Mouse (Mus musculus) cerebellum, adult 8-10 months (tissue): ENCODE data around the gene St5.
A peak's percentile ranks its signal among the peaks of the same experiment; 100 is the strongest.

Experiments used
- DNase-seq: peaks from one replicate; pipeline ENCODE4 v3.0.0; 2022

St5 gene

DNA sequence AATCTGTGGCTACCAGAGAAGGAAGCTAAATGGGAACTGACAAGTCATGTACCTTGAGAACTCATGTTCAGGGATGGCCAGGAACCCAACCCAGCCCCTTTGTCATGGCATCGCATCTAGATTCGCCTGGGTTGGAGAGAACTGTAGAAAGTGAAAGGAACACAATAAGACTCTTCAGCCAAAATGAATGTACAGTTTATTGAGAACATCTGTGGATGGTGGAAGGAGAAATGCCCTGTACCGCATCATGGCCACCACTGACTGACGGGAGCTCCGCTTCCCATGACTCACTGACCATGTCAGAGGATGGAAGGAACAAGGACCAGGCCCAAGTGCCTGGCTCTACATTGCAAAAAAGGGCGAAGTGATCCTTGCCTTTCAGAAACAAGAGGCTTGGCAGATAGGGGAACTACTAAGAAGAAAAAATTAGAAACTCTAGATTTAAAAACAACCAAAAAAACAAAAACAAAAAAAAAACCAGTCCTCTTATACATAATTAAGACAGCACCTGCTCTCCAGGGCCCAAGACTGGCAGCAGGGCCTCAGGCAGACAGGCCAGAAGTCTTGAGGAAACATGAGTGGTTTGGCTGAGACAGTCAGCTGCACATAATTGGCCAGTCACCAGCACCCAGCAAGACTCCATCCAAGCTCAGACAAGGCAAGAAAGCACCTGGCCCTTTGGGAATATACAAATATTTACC is 179.5 kb downstream of the St5 start:
- DNase-seq, result no peak

DNA sequence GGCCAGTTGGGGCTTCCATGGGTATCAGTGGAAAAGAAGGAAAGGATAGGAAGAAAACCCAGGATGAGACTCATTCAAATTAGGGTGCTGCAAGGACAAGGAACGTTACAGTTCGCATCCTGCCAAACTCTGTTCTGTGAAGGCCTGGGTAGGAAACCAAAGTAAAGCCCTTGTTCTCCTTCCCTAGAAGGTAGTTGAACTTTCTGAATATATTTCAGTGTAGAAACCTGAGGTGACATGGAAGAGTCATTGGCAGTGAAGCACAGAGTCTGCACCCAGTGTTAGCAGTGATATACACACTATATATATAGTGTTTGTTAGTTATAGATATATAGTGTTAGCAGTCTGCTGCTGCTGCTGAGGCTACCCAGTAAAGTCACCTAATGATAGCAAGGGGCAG is 180.1 kb downstream of the St5 start:
- DNase-seq, result no peak

GRCm38 (mm10) chr7:109522084-109522483 is 181.3 kb downstream of the St5 start:
- DNase-seq, result no peak

DNA sequence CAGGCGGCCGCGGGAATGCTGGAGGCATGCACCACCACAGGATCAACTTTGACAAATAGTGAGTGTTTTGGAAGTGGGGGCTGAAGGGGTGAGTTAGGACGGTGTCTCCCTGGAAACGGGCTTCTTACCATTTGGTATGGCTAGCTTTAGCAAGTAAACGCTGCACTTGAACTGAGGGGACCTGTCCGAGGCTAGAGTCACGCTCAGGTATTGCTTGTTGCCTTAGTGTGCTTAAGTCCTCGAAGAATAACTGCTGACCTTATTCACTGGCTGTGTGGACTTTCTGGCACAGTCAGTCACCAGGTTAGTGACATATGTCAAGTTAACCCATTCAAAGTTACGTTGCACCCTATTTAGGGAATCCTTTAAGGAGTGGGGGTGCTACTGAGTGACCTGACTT is 183.5 kb downstream of the St5 start:
- DNase-seq, result no peak

DNA sequence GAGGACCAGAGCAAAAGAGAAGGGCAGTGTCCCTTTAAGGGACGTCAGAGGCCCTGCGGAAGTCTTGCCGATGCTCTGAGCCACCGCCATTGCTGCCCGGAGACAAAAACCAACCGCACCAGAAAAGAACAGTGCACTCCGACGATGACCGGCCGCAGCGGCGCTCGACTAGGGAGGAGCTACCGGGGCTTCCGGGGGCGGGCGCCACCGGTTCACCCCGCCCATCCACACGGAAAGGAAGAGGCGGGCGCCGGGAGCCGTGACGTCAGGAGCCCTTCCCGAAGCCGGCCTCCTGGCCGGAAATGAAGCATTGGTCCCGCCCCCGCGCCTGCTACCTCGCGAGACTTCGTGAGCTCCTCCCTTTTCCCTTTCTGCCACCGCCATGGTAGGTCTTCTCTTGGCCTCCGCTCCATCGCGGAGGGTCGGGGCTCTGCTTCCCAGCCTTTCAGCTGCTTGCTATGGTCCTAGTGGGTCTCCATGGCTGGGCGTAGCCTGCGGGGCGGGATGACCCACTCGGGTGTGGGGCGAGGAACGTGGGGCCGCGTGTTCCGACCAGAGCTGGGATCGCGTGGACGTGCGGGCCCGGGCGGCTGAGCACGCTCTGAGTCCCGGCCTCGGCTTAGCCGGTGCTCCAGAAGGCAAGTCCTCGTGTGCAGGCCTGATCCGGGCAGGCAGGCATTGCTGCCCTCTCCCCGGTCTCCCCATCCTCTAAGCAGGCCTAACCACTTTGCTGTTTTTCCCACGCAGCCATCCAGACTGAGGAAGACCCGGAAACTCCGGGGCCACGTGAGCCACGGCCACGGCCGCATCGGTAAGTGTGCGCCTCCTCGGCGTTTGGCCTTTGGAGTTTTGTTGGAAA is 184.3 kb downstream of the St5 start, which contains the start of gene Rpl27a:
Gene Rpl27a (plus strand): TSS at position 310 of the 859 bp plus-strand sequence.
- DNase-seq, result peak; percentile 99

- DNase-seq, result no peak
Observed at GRCm38 (mm10) chr7:109518036-109518681, 185.2 kb downstream of the St5 start.

GRCm38 (mm10) chr7:109516500-109516899 is 186.9 kb downstream of the St5 start:
- no peak for DNase-seq

GRCm38 (mm10) chr7:109511838-109512237 is 191.6 kb downstream of the St5 start:
- no peak for DNase-seq

GRCm38 (mm10) chr7:109510799-109511198 is 192.6 kb downstream of the St5 start:
- no peak for DNase-seq

DNA sequence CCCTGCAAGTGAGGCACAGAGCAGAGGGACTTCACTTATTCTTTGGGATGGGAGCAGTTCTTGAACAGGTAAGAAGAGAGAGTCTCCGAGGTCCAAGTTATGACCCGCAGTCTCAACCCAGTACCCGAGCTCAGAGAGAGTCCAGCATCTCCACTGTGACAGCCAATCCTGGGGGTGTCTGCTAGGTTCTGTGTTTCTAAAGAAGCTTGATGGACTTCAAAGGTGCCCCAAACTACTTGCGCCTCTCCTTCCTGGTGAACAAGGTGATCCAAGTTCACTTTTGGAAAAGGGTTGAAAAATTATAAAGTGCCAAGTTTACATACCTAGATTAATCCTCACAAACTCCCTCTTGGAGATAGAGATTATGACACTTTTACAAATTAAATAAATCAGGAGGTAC is 195.4 kb downstream of the St5 start, which contains the start of gene Trim66:
Gene Trim66 (minus strand): TSS at position 101 of the 400 bp plus-strand sequence.
- DNase-seq, result no peak

- DNase-seq, result no peak
Observed at GRCm38 (mm10) chr7:109507572-109507971, 195.8 kb downstream of the St5 start.

- DNase-seq, result no peak
Observed at GRCm38 (mm10) chr7:109507119-109507518, 196.3 kb downstream of the St5 start.

- DNase-seq, result no peak
Observed at GRCm38 (mm10) chr7:109497507-109497906, 205.9 kb downstream of the St5 start.

DNA sequence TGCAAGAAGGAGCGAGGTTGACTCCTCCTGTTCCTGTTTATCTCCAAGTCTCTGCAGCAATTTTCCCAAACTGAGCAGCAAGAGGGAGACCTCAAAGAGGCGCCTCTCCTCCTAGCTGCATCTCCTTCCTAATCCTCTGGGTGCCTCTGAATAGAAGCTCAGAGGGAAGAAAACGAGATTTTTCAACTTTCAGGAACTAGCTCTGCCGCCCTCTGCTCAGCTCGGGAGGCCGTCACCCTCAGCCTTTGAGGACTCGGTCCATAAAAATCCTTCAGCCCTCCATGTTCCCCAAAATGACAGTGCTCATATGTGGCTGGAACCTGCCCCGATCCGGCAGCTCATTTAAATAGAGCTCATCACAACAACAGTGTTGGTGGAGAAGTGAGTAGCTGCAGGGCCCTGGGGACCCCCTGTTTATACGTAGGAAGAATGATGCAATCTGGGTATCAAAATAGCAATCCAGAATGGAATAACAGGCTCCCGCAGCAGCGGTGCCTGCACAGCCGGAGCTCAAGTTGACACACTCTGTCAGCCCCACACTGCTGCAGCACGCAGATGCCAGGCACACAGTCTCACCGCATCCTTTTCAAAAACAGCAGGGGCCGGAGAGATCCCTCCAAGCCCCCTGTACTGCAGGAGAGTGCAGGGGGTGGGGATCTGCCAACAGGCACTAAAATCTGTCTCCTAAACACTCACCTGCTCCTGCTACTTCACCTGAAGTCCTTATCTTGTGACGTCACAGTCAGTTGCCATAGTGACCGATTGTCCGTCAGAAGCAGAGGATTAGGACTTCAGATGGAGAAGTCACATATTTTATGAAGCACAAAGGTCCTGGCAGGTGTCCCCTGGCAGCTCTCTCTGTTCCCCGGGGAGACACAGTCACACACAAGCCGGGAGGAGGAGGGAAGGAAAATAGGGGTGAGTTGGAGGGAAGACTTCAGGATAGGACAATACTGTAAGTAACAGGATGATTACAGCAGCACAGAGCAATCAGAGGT is 209.8 kb downstream of the St5 start:
- peak; percentile 69 for DNase-seq

- DNase-seq, result peak; percentile 33
Observed at GRCm38 (mm10) chr7:109492616-109493318, 210.6 kb downstream of the St5 start.

DNA sequence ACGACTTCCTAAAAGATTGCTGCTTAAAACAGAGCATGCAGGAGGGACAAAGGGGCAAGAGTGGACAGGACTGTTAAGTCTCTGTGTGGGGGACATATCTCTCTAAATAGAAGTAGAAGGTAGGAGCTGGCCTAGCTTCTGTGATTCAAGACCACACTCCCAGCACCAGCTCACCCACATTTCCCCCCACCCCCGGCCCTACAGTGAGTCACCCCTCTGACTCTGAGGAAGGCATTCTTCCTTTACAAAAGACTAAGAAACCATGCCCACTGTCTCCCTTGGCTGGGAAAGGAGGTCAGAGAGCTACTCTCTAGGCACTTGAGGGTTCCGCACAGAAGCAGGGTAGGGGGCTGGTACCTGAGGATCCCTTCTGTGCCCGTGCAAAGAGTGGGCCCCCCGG is 219.2 kb downstream of the St5 start:
- DNase-seq, result no peak

- DNase-seq, result no peak
Observed at GRCm38 (mm10) chr7:109480765-109481197, 222.6 kb downstream of the St5 start.

GRCm38 (mm10) chr7:109477926-109478325 is 225.5 kb downstream of the St5 start:
- DNase-seq, result no peak
